Mouse (Mus musculus): ENCODE measurements around the gene Ppfia2. TPM values are rescaled to one million over a fixed set of nuclear protein-coding genes. Genes with fewer than 3 reads are reported as not detected.

Gene Ppfia2
- polyA plus RNA-seq, 1 experiment from 2014 or later: 31.9 TPM

DNA sequence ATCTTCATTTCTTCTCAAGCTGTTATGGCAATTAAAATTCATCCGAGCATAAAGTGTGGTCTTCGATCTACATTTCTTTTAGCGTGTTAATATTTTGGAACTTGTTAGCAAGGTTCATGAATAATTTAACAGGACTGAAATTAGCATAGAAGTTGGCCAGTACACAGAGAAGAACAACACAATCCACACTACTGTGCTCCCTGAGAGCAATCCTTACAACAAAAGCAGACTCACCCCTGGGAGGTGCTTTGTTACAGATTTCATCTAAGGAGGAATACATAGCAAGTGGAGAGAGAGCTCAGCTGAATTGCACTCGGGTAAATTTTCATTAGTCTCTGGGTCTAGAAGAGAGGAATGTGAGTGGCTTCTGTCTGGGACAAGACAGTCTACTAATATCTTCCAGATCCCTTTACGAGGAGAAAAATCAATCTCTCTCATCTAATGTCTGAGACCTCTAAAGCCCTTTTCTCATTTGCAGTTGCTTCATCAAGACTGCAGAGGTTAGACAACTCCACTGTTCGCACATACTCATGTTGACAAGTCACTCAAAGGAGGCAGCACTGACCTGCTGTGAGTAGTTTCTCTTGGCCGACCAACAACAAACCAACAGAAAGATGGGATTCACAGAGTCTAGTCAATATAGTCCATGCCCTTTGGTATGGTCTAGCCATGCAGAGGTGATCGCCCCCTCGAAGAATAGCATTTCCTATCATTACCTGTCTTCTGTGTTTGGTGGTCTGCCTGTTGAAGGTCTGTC is 458.6 kb downstream of the Ppfia2 start:
- H3K9me3 ChIP-seq: no peaks in the 10 kb centered on the region; the same call in 1 of the 2 replicates
- no peak overlapping the region for H3K27ac ChIP-seq (replicated peaks)
- no peaks in the 10 kb centered on the region for H3K27me3 ChIP-seq
- H3K9ac ChIP-seq (replicated peaks): no peak overlapping the region
- no peak overlapping the region for H3K4me2 ChIP-seq (replicated peaks)
- 44% methylated on average over 9 of the region's 9 CpGs for WGBS
- ATAC-seq (replicated peaks): peak; percentile 74; the same call in 1 of the 2 replicates
- H3K4me1 ChIP-seq: peaks cover 4% of the 10 kb centered on the region
- no peak overlapping the region for H3K4me3 ChIP-seq
- H3K36me3 ChIP-seq: no peaks in the 10 kb centered on the region

DNA sequence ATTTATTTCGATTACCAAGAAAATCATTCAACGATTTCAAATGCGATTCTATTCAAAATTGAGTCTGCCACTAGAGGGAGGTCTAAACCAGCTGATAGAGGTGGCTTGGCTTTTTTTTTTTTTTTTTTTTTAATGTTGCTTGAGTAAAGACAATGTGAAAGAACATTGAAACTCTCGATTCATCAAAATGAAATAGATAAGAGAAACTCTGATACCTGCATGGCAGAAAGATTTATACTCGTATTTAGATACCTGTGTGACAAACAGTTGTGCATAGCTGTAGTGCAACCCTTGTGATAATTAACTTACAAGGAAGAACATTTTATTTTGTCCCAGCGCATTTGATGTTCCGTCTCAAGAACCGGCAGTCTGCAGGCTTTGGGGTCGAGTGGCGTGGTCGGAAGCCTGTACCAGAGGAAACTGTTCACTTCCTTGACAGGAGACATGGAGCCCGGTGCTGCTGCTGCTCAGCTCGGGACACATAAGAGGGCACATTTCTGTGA is 462.5 kb downstream of the Ppfia2 start:
- no peaks in the 10 kb centered on the region for H3K9me3 ChIP-seq
- no peak overlapping the region for H3K9ac ChIP-seq (replicated peaks)
- H3K27me3 ChIP-seq: no peaks in the 10 kb centered on the region
- H3K4me2 ChIP-seq (replicated peaks): peak overlapping the region; percentile 39
- peaks cover 4% of the 10 kb centered on the region for H3K4me1 ChIP-seq
- H3K27ac ChIP-seq (replicated peaks): no peak overlapping the region
- H3K4me3 ChIP-seq: peak overlapping the region; percentile 11
- H3K36me3 ChIP-seq: no peaks in the 10 kb centered on the region
- 0 out of 2 replicates have a peak, but pooled peaks have one; percentile 34 for ATAC-seq (replicated peaks)
- 36% methylated on average over 13 of the region's 13 CpGs for WGBS

DNA sequence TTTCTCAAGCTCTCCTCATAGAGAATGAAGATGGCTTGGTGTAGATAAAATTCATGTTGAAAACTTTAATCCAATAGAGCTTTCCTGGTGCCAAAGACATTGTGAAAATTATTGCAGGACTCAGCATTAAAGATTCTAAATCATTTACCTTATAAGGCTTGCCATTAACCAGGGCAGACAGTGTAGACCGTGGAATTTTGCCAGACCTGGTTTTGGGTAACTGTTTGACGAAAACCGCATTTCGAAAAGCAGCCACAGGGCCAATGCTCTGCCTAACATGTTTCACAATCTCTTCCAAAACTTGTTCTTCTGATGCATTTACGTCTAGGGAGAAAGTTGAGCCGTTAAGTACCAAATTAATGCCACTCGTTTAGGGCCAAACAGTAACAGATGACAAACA is 466.9 kb downstream of the Ppfia2 start:
- 82% methylated on average over 7 of the region's 7 CpGs for WGBS
- no peak for ATAC-seq (replicated peaks)
- Histone ChIP-seq H3K4me3 (no peak overlapping the region), H3K4me1 (no peaks in the 10 kb centered on the region), H3K9me3 (no peaks in the 10 kb centered on the region), H3K27me3 (no peaks in the 10 kb centered on the region), H3K27ac (replicated peaks) (no peak overlapping the region), H3K36me3 (no peaks in the 10 kb centered on the region), H3K9ac (replicated peaks) (no peak overlapping the region), H3K4me2 (replicated peaks) (no peak overlapping the region)

DNA sequence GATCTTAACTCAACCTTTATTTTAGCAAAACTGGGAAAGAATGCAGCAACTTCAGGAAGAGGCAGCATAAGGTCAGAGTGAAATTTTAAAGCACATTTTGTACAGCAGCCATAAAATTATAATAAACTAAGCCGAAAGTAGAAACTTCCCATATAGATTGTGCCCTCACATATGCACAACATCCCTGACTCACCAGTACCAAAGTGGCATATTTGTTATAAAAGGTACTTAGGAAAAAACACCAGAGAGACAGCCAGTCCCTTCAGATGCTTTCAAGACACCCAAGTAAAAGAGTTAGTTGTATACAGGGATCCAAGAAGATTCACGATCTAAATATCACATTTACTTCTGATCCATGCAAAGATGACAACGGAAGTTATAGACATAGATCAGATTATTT is 468.7 kb downstream of the Ppfia2 start:
- H3K9me3 ChIP-seq: no peaks in the 10 kb centered on the region
- H3K4me3 ChIP-seq: no peak overlapping the region
- no peaks in the 10 kb centered on the region for H3K36me3 ChIP-seq
- no peak overlapping the region for H3K9ac ChIP-seq (replicated peaks)
- H3K27ac ChIP-seq (replicated peaks): no peak overlapping the region
- no peak for ATAC-seq (replicated peaks)
- no peaks in the 10 kb centered on the region for H3K4me1 ChIP-seq
- WGBS: 97% methylated on average over 3 of the region's 3 CpGs
- H3K27me3 ChIP-seq: no peaks in the 10 kb centered on the region
- H3K4me2 ChIP-seq (replicated peaks): no peak overlapping the region

DNA sequence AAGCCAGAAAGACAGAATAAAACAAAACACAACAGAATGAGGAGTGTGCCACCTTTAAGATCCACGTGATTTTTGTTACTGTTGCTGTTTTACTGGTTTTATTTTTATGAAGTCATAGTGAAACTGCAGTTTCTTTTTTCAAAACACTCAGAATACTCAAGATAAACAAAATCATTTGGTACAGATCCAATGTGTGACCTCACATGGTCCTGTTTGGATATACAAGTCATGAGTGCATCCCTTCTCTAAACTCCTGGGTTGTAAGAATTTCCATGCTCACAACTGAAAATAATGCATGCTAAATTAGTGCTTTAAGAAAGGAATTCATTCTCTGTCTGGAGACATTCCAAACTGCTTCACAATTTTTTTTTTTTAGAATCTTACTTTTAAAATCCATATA is 469.3 kb downstream of the Ppfia2 start:
- H3K9me3 ChIP-seq: no peaks in the 10 kb centered on the region
- H3K4me2 ChIP-seq (replicated peaks): no peak overlapping the region
- no peaks in the 10 kb centered on the region for H3K27me3 ChIP-seq
- WGBS: 78% methylated on average over 1 of the region's 1 CpGs
- no peak for ATAC-seq (replicated peaks)
- no peak overlapping the region for H3K9ac ChIP-seq (replicated peaks)
- no peak overlapping the region for H3K27ac ChIP-seq (replicated peaks)
- no peaks in the 10 kb centered on the region for H3K4me1 ChIP-seq
- no peak overlapping the region for H3K4me3 ChIP-seq
- no peaks in the 10 kb centered on the region for H3K36me3 ChIP-seq

DNA sequence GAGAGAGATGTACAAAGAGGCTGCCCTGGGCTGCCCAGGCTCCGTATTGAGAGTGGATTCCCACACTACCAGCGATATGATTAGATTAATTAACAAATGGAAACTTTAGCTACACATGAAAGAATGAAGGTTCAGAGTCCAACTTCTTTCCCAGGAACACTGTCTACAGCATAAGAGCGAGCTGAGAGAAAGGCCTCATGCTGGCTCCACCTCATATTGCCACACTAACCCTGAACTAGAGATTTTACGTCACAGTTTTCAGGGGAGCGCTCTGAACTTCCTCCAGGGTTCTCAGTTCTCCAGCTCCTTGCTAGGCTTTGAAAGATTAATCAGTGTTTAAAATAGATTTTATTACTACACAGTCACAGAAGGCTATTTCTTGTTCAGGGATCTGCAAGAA is 471.2 kb downstream of the Ppfia2 start:
- WGBS: 72% methylated on average over 5 of the region's 5 CpGs
- Histone ChIP-seq H3K27me3 (no peaks in the 10 kb centered on the region), H3K9me3 (no peaks in the 10 kb centered on the region), H3K4me2 (replicated peaks) (no peak overlapping the region), H3K27ac (replicated peaks) (no peak overlapping the region), H3K36me3 (no peaks in the 10 kb centered on the region), H3K9ac (replicated peaks) (no peak overlapping the region), H3K4me1 (no peaks in the 10 kb centered on the region), H3K4me3 (no peak overlapping the region)
- no peak for ATAC-seq (replicated peaks)

DNA sequence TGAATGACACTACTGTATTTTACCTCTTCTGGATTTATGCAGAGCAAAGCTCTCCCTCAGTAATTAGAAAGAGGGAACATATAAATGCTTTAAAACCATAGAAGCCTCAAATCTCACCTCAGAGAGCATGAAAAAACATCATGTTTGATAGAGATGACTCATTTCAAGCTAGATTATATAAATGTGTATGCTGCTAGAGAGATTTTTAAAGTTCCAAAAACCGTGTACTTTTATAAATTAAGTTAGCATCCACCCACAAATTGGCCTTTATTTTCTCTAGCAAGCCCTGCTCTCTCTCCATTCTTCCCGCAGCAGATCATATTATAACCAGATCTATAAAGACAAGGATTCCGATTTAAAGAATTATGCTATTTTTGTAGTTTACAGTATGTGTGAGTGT is 488.9 kb downstream of the Ppfia2 start:
- H3K27ac ChIP-seq (replicated peaks): no peak overlapping the region
- 90% methylated on average over 3 of the region's 3 CpGs for WGBS
- H3K9me3 ChIP-seq: no peaks in the 10 kb centered on the region
- ATAC-seq (replicated peaks): no peak
- no peaks in the 10 kb centered on the region for H3K4me1 ChIP-seq
- H3K4me2 ChIP-seq (replicated peaks): no peak overlapping the region
- no peak overlapping the region for H3K4me3 ChIP-seq
- no peak overlapping the region for H3K9ac ChIP-seq (replicated peaks)
- H3K36me3 ChIP-seq: no peaks in the 10 kb centered on the region
- no peaks in the 10 kb centered on the region for H3K27me3 ChIP-seq

DNA sequence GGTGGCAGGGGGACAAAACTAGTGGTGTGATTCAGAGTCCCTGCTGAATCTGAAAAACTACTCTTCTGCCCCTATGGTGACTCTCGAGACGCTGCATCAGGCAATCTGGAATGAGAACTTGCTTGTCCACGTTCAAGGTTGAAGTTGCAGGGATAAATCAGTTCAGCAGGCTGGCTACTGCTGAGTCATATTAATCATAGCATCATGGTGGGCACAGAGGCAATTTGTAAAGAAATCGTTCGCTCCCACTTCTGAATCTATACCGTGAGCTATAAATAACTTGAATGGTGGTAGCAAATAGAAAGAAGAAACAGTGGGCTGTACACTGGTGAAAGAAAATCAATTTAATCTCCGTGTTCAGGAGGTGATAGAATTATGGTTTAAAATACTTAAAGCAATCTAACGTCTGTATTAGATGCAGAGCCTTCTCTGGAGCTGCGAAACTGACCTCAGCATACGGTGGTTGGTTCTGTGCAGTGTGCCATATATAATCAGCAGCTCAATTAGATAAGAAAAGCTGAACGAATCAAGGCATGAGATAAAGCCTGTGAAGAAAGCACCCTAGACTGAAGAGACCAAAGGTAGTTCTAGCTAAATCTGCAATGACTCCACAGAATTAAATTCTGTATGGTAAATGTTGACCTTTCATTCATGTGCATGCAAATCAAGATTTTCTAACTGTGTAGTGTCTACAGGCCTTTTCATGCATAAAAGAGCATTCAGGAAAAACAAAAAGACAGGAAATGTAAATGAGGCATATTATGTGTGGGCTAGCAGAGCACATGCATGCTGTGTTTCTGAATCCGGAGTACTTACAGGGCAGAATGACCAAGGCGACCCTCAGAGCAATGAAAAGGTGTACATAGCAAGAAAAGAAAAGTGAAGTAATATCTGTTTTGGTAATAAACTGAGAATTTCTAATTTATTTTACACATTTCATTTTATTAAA is 505.3 kb downstream of the Ppfia2 start:
- Histone ChIP-seq H3K27me3 (no peaks in the 10 kb centered on the region), H3K4me3 (no peak overlapping the region), H3K4me1 (peaks cover 12% of the 10 kb centered on the region; the same call in 1 of the 2 replicates), H3K9ac (replicated peaks) (no peak overlapping the region), H3K36me3 (no peaks in the 10 kb centered on the region), H3K9me3 (no peaks in the 10 kb centered on the region), H3K4me2 (replicated peaks) (no peak overlapping the region), H3K27ac (replicated peaks) (no peak overlapping the region)
- ATAC-seq (replicated peaks): peak; percentile 64
- WGBS: 27% methylated on average over 13 of the region's 13 CpGs
